Mouse (Mus musculus): ENCODE measurements around the gene Ildr2.

The Ildr2 gene

GRCm38 (mm10) chr1:166342060-166342459 is 88.1 kb downstream of the Ildr2 start:
- DNase-seq (ENCODE audit: low read depth): no peak

- DNase-seq (ENCODE audit: low read depth): no peak
These were observed 88.6 kb downstream of the Ildr2 start for GRCm38 (mm10) chr1:166342539-166342938.

- no peak for DNase-seq (ENCODE audit: low read depth)
These were observed 89.6 kb downstream of the Ildr2 start for GRCm38 (mm10) chr1:166343586-166343985.

- DNase-seq (ENCODE audit: low read depth): no peak
These were observed 90.5 kb downstream of the Ildr2 start for GRCm38 (mm10) chr1:166344300-166345077.

GRCm38 (mm10) chr1:166345602-166346001 is 91.7 kb downstream of the Ildr2 start:
- DNase-seq (ENCODE audit: low read depth): no peak

- DNase-seq (ENCODE audit: low read depth): no peak
These were observed 93.0 kb downstream of the Ildr2 start for GRCm38 (mm10) chr1:166346906-166347305.

GRCm38 (mm10) chr1:166349341-166349740 is 95.4 kb downstream of the Ildr2 start:
- DNase-seq (ENCODE audit: low read depth): no peak

- no peak for DNase-seq (ENCODE audit: low read depth)
These were observed 95.8 kb downstream of the Ildr2 start for GRCm38 (mm10) chr1:166349751-166350150.

- DNase-seq (ENCODE audit: low read depth): peak; percentile 80
These were observed 106.4 kb downstream of the Ildr2 start for GRCm38 (mm10) chr1:166360157-166360855.

- no peak for DNase-seq (ENCODE audit: low read depth)
These were observed 107.0 kb downstream of the Ildr2 start for GRCm38 (mm10) chr1:166360896-166361295.

- DNase-seq (ENCODE audit: low read depth): no peak
These were observed 107.9 kb downstream of the Ildr2 start for GRCm38 (mm10) chr1:166361842-166362241.

- DNase-seq (ENCODE audit: low read depth): no peak
These were observed 108.7 kb downstream of the Ildr2 start for GRCm38 (mm10) chr1:166362659-166363058.

GRCm38 (mm10) chr1:166363122-166363521 is 109.2 kb downstream of the Ildr2 start:
- DNase-seq (ENCODE audit: low read depth): no peak

Data from naive thymus-derived CD4-positive, alpha-beta T cell, adult 2 months (primary cell).